Mouse (Mus musculus) urinary bladder, postnatal 0 days (tissue): ENCODE results near the gene 4930562C15Rik. TPM values are rescaled to one million over a fixed set of nuclear protein-coding genes. Genes with fewer than 3 reads are reported as not detected.

Source experiments
- polyA plus RNA-seq: library from polyadenylated mRNA; unstranded; fragments of >200 nt; fragmentation: Nextera tagmentation; extraction: Ambion mirVana; gene quantifications from 2 replicates; pipeline ENCODE4 v1.2.1, GENCODE M21; 2015

Gene 4930562C15Rik
- polyA plus RNA-seq, result 0.35 and 0.69 TPM in 2 replicates

DNA sequence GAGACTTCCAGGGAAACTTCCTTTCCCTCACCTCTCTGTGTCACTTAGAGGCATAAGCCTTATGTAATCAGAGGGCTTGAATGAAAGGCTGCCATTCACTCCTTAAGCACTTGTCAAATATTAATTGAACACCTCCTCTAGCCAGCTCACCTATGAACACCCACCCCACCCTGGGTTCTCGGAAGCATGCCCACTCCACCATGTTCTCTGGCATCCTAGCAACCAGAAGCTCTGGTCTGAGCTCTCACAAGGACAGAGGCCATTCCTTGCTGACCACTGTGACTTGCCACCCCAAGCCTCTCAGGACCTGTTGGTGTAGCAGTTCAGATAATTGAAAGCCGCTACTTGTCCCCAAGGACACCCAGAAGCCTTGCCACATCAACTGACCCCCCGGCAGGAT is at the start of gene 4930562C15Rik:
Gene 4930562C15Rik, plus strand, starts transcription at position 226 of the 400 bp plus-strand sequence.

GRCm38 (mm10) chr16:4789810-4790559 is 45.2 kb upstream of the 4930562C15Rik start, which contains the start of gene Cdip1:
Gene Cdip1, minus strand, starts transcription at chr16:4790292.

GRCm38 (mm10) chr16:4880136-4880825 is 45.1 kb downstream of the 4930562C15Rik start, which contains the start of gene Ubald1:
Gene Ubald1, minus strand, starts transcription at chr16:4880315.

GRCm38 (mm10) chr16:4885760-4886689 is 50.8 kb downstream of the 4930562C15Rik start, which contains the start of gene Mgrn1:
Gene Mgrn1, plus strand, starts transcription at chr16:4886249.

Other genes starting within 250 kb of the 4930562C15Rik start
- 17.3 and 27.7 TPM in 2 replicates for gene Glis2, start 240.7 kb upstream of the 4930562C15Rik start, polyA plus RNA-seq
- 78.4 TPM in 2 replicates for gene Pam16, start 210.4 kb upstream of the 4930562C15Rik start, polyA plus RNA-seq
- 10.8 and 12.9 TPM in 2 replicates for gene Vasn, start 195.5 kb upstream of the 4930562C15Rik start, polyA plus RNA-seq
- gene Dnaja3, start 195.4 kb upstream of the 4930562C15Rik start, polyA plus RNA-seq, result 39.2 and 42.6 TPM in 2 replicates
- 7.2 and 9.6 TPM in 2 replicates for gene Coro7, start 155.6 kb upstream of the 4930562C15Rik start, polyA plus RNA-seq
- 10.9 and 11.2 TPM in 2 replicates for gene Nmral1, start 116.1 kb upstream of the 4930562C15Rik start, polyA plus RNA-seq
- gene Hmox2, start 109.1 kb upstream of the 4930562C15Rik start, polyA plus RNA-seq, result 48.5 and 51.6 TPM in 2 replicates
- 30.5 and 33.2 TPM in 2 replicates for gene Cdip1, start 45.1 kb upstream of the 4930562C15Rik start, polyA plus RNA-seq
- 41.6 and 42.7 TPM in 2 replicates for gene Ubald1, start 44.9 kb downstream of the 4930562C15Rik start, polyA plus RNA-seq
- gene Mgrn1, start 50.8 kb downstream of the 4930562C15Rik start, polyA plus RNA-seq, result 56.0 and 61.4 TPM in 2 replicates
- 72.2 and 77.5 TPM in 2 replicates for gene Nudt16l1, start 103.3 kb downstream of the 4930562C15Rik start, polyA plus RNA-seq
- gene Anks3, start 128.8 kb downstream of the 4930562C15Rik start, polyA plus RNA-seq, result 23.7 and 25.9 TPM in 2 replicates
- gene Sept12, start 162.4 kb downstream of the 4930562C15Rik start, polyA plus RNA-seq, result 0.13 TPM in 1 of 2 replicates, not detected in the other
- gene Smim22, start 171.9 kb downstream of the 4930562C15Rik start, polyA plus RNA-seq, result 29.1 and 30.4 TPM in 2 replicates
- gene Rogdi, start 178.1 kb downstream of the 4930562C15Rik start, polyA plus RNA-seq, result 27.5 and 28.3 TPM in 2 replicates
- 65.0 and 69.5 TPM in 2 replicates for gene Glyr1, start 214.4 kb downstream of the 4930562C15Rik start, polyA plus RNA-seq
- gene Ubn1, start 214.6 kb downstream of the 4930562C15Rik start, polyA plus RNA-seq, result 9.1 and 9.8 TPM in 2 replicates